Mouse (Mus musculus) kidney, embryonic 16.5 days (tissue): ENCODE results near the gene Sorbs2. TPM values are rescaled to one million over a fixed set of nuclear protein-coding genes. Genes with fewer than 3 reads are reported as not detected.

Experiments
- ATAC-seq: fragments of 200-750 bp; cut with Nextera tagmentation; 2 replicates; pipeline ENCODE4 v1.8.0; 2017; ENCODE audit warnings: moderate TSS enrichment; ENCODE audit not compliant: low FRiP score, low TSS enrichment
- H3K27ac ChIP-seq: fragments of 300-500 bp; sonication (generic); 2 replicates; pipeline ENCODE4 v1.5.1; 2014; ENCODE audit warnings: low read length
- H3K27me3 ChIP-seq: fragments of 300-500 bp; sonication (generic); 2 replicates; pipeline ENCODE4 v1.6.1; 2014; ENCODE audit warnings: low read length, control low read depth, mixed read lengths; ENCODE audit not compliant: insufficient read depth
- H3K36me3 ChIP-seq: fragments of 300-500 bp; sonication (generic); 2 replicates; pipeline ENCODE4 v1.6.1; 2014; ENCODE audit warnings: low read length, control low read depth, mixed read lengths; ENCODE audit not compliant: insufficient read depth
- H3K4me1 ChIP-seq: fragments of 300-500 bp; sonication (generic); 2 replicates; pipeline ENCODE4 v1.6.1; 2014; ENCODE audit warnings: low read length, control low read depth, mixed read lengths; ENCODE audit not compliant: insufficient read depth
- H3K4me2 ChIP-seq: fragments of 300-500 bp; sonication (generic); replicated peaks from 2 replicates; pipeline ENCODE4 v1.6.1; 2014; ENCODE audit warnings: low read depth, low read length
- H3K4me3 ChIP-seq: fragments of 300-500 bp; sonication (generic); 2 replicates; pipeline ENCODE4 v1.5.1; 2014; ENCODE audit warnings: mild to moderate bottlenecking, low read length
- H3K9ac ChIP-seq: fragments of 300-500 bp; sonication (generic); replicated peaks from 2 replicates; pipeline ENCODE4 v1.6.1; 2014; ENCODE audit warnings: low read length
- H3K9me3 ChIP-seq: fragments of 300-500 bp; sonication (generic); 2 replicates; pipeline ENCODE4 v1.6.1; 2016; ENCODE audit warnings: low read length, control low read depth
- WGBS: fragments of 180-500 bp; shearing (Covaris S2); extraction: QIAGEN DNeasy Blood & Tissue Kit; methylation state at CpG from one replicate; pipeline ENCODE4 v1.1.7; 2014; 5-methylcytosine and 5-hydroxymethylcytosine counted together
- polyA plus RNA-seq: library from polyadenylated mRNA; unstranded; fragments of >200 nt; fragmentation: Nextera tagmentation; extraction: Ambion mirVana; gene quantifications from 2 replicates; pipeline ENCODE4 v1.2.1, GENCODE M21; 2015

The Sorbs2 gene
- polyA plus RNA-seq, 1 experiment from 2014 or later = 35.5 TPM

- Histone ChIP-seq H3K27me3 (no peaks in the 10 kb centered on the region), H3K9me3 (no peaks in the 10 kb centered on the region), H3K4me1 (0 out of 2 replicates have a peak, but pooled peaks cover 2% of the 10 kb centered on the region), H3K27ac (no peak overlapping the region), H3K4me3 (no peak overlapping the region), H3K36me3 (no peaks in the 10 kb centered on the region), H3K9ac (no peak overlapping the region), H3K4me2 (no peak overlapping the region)
- 81% methylated on average over 3 of the region's 3 CpGs for WGBS
- no peak for ATAC-seq
Observed at GRCm38 (mm10) chr8:45724204-45724603, 216.6 kb downstream of the Sorbs2 start.

GRCm38 (mm10) chr8:45725321-45725720, 217.7 kb downstream of the Sorbs2 start:
- 59% methylated on average over 5 of the region's 5 CpGs for WGBS

GRCm38 (mm10) chr8:45729850-45730382, 222.3 kb downstream of the Sorbs2 start:
- Histone ChIP-seq H3K4me1 (peaks cover 5% of the 10 kb centered on the region; the same call in 1 of the 2 replicates), H3K36me3 (no peaks in the 10 kb centered on the region), H3K27me3 (no peaks in the 10 kb centered on the region), H3K9me3 (no peaks in the 10 kb centered on the region), H3K4me3 (no peak overlapping the region), H3K27ac (no peak overlapping the region), H3K9ac (no peak overlapping the region), H3K4me2 (no peak overlapping the region)
- 48% methylated on average over 7 of the region's 7 CpGs for WGBS
- ATAC-seq = no peak

More at GRCm38 (mm10) chr8:45725321-45725720, 217.7 kb downstream of the Sorbs2 start:
- Histone ChIP-seq H3K27ac (no peak overlapping the region), H3K4me2 (no peak overlapping the region), H3K9me3 (no peaks in the 10 kb centered on the region), H3K4me3 (no peak overlapping the region), H3K4me1 (peaks cover 5% of the 10 kb centered on the region; the same call in 1 of the 2 replicates), H3K27me3 (no peaks in the 10 kb centered on the region), H3K36me3 (no peaks in the 10 kb centered on the region), H3K9ac (no peak overlapping the region)
- no peak for ATAC-seq

GRCm38 (mm10) chr8:45730795-45731194, 223.2 kb downstream of the Sorbs2 start:
- Histone ChIP-seq H3K9ac (no peak overlapping the region), H3K4me1 (peaks cover 4% of the 10 kb centered on the region; the same call in 1 of the 2 replicates), H3K27ac (no peak overlapping the region), H3K4me2 (no peak overlapping the region), H3K9me3 (no peaks in the 10 kb centered on the region), H3K4me3 (no peak overlapping the region), H3K27me3 (no peaks in the 10 kb centered on the region), H3K36me3 (no peaks in the 10 kb centered on the region)
- ATAC-seq = no peak
- 62% methylated on average over 5 of the region's 5 CpGs for WGBS

GRCm38 (mm10) chr8:45734071-45734470, 226.5 kb downstream of the Sorbs2 start:
- Histone ChIP-seq H3K9me3 (no peaks in the 10 kb centered on the region), H3K9ac (no peak overlapping the region), H3K4me1 (peaks cover 3% of the 10 kb centered on the region; the same call in 1 of the 2 replicates), H3K4me3 (no peak overlapping the region), H3K27ac (no peak overlapping the region), H3K27me3 (no peaks in the 10 kb centered on the region), H3K36me3 (no peaks in the 10 kb centered on the region), H3K4me2 (no peak overlapping the region)
- ATAC-seq = no peak
- 81% methylated on average over 8 of the region's 8 CpGs for WGBS

GRCm38 (mm10) chr8:45737266-45737665, 229.7 kb downstream of the Sorbs2 start:
- H3K9me3 ChIP-seq = no peaks in the 10 kb centered on the region
- no peak for ATAC-seq

GRCm38 (mm10) chr8:45743326-45743725, 235.7 kb downstream of the Sorbs2 start:
- Histone ChIP-seq H3K4me2 (no peak overlapping the region), H3K9ac (no peak overlapping the region), H3K27ac (no peak overlapping the region), H3K4me3 (no peak overlapping the region), H3K27me3 (no peaks in the 10 kb centered on the region), H3K36me3 (0 out of 2 replicates have a peak, but pooled peaks cover 5% of the 10 kb centered on the region), H3K9me3 (no peaks in the 10 kb centered on the region), H3K4me1 (no peaks in the 10 kb centered on the region)
- WGBS = 84% methylated on average over 2 of the region's 2 CpGs
- no peak for ATAC-seq

More at GRCm38 (mm10) chr8:45737266-45737665, 229.7 kb downstream of the Sorbs2 start:
- no peak overlapping the region for H3K27ac ChIP-seq
- no peaks in the 10 kb centered on the region for H3K36me3 ChIP-seq
- 88% methylated on average over 2 of the region's 2 CpGs for WGBS
- no peak overlapping the region for H3K9ac ChIP-seq
- no peak overlapping the region for H3K4me2 ChIP-seq
- H3K27me3 ChIP-seq = no peaks in the 10 kb centered on the region
- no peaks in the 10 kb centered on the region for H3K4me1 ChIP-seq
- no peak overlapping the region for H3K4me3 ChIP-seq

GRCm38 (mm10) chr8:45743739-45744138, 236.2 kb downstream of the Sorbs2 start:
- no peaks in the 10 kb centered on the region for H3K9me3 ChIP-seq
- H3K27me3 ChIP-seq = no peaks in the 10 kb centered on the region
- H3K36me3 ChIP-seq = 0 out of 2 replicates have a peak, but pooled peaks cover 5% of the 10 kb centered on the region
- ATAC-seq = no peak
- H3K4me3 ChIP-seq = no peak overlapping the region
- H3K9ac ChIP-seq = no peak overlapping the region
- H3K4me2 ChIP-seq = no peak overlapping the region
- no peaks in the 10 kb centered on the region for H3K4me1 ChIP-seq
- no peak overlapping the region for H3K27ac ChIP-seq

GRCm38 (mm10) chr8:45751512-45752502, 244.2 kb downstream of the Sorbs2 start:
- Histone ChIP-seq H3K36me3 (0 out of 2 replicates have a peak, but pooled peaks cover under 1% of the 10 kb centered on the region), H3K4me2 (no peak overlapping the region), H3K4me1 (peaks cover 4% of the 10 kb centered on the region; the same call in 1 of the 2 replicates), H3K9me3 (no peaks in the 10 kb centered on the region), H3K27me3 (no peaks in the 10 kb centered on the region), H3K27ac (no peak overlapping the region), H3K4me3 (no peak overlapping the region), H3K9ac (no peak overlapping the region)
- 77% methylated on average over 12 of the region's 12 CpGs for WGBS
- no peak for ATAC-seq
